Comparison of ENCODE assay signal across 9 mouse cellular contexts in the genomic region with DNA sequence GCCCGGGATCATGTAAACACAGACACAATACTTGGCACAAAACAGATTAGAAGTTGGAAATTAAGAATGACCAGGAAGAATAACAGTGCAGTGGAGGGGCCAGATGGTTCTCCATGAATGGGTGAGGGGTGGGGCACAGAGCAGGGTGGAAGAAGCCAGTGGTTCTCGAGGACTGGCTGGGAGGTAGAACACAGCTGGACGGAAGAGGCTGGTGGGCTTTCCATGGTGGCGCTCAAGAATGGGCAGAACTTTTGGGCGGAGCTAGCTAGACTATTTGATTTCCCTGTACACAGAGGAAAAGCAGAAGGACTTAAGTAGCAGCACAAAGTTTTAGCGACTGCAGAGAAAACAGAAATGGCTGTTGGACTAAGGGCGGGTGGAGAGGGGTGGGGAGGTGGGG.
A peak's percentile ranks its signal among the peaks of the same experiment; 100 is the strongest.
DNase-seq lines count a peak whose midpoint lies in the region; ATAC-seq and TF ChIP-seq lines count a peak whose summit lies in the region.
"Had no signal": no experiment of that assay in that cellular context is flagged by ENCODE, and none has a peak within 500 bp of the region (broad histone marks: within the 10 kb centered on the region; RNA-seq: fewer than 3 reads in every experiment).

No protein-coding gene starts in this region.

- no peak overlapping the region for H3K4me2 ChIP-seq in kidney, postnatal 0 days (ENCODE audit: low read length)
- H3K4me2 ChIP-seq in liver, embryonic 11.5 days = peak overlapping the region; percentile 50

- no peaks in the 10 kb centered on the region for H3K9me3 ChIP-seq in kidney, postnatal 0 days (replicated peaks; ENCODE audit: low read length)
- H3K9me3 ChIP-seq in liver, embryonic 11.5 days (ENCODE audit: control insufficient read depth, low read length) = no peaks in the 10 kb centered on the region

- no peaks in the 10 kb centered on the region for H3K36me3 ChIP-seq in kidney, postnatal 0 days (ENCODE audit: insufficient read depth, low read length)
- no peaks in the 10 kb centered on the region for H3K36me3 ChIP-seq in liver, embryonic 11.5 days (ENCODE audit: control insufficient read depth, insufficient read depth, low read length)

- no peaks in the 10 kb centered on the region for H3K4me1 ChIP-seq in kidney, postnatal 0 days (replicated peaks; ENCODE audit: insufficient read depth, low read length)
- peaks cover 26% of the 10 kb centered on the region for H3K4me1 ChIP-seq in liver, embryonic 11.5 days (replicated peaks; ENCODE audit: control insufficient read depth, insufficient read depth, low read length)

- no peak overlapping the region for H3K9ac ChIP-seq in kidney, postnatal 0 days (ENCODE audit: low read depth, low read length)
- H3K9ac ChIP-seq in liver, embryonic 11.5 days (ENCODE audit: low read depth, low read length) = 0 out of 2 replicates have a peak overlapping the region, but pooled peaks have one; percentile 10

- 54% methylated on average over 7 of the region's 7 CpGs for WGBS in kidney, postnatal 0 days
- WGBS in liver, embryonic 11.5 days = 36% methylated on average over 7 of the region's 7 CpGs

- no peak overlapping the region for H3K27ac ChIP-seq in kidney, postnatal 0 days
- peak overlapping the region; percentile 83 for H3K27ac ChIP-seq in liver, embryonic 11.5 days (ENCODE audit: low read depth, low read length)

- ATAC-seq in kidney, postnatal 0 days (replicated peaks; ENCODE audit: low FRiP score, low read depth) = 0 out of 2 replicates have a peak, but pooled peaks have one; percentile 36
- ATAC-seq in erythroid progenitor cell, adult 5-6 weeks (replicated peaks; ENCODE audit: low FRiP score, poor library complexity, severe bottlenecking) = peak; percentile 41
- peak; percentile 60 for ATAC-seq in liver, embryonic 11.5 days (replicated peaks; ENCODE audit: low FRiP score)

- no peaks in the 10 kb centered on the region for H3K27me3 ChIP-seq in kidney, postnatal 0 days (ENCODE audit: insufficient read depth, low read length)
- no peaks in the 10 kb centered on the region for H3K27me3 ChIP-seq in liver, embryonic 11.5 days (replicated peaks; ENCODE audit: control insufficient read depth, insufficient read depth, low read length)

- no peak for DNase-seq in kidney, postnatal 0 days (ENCODE audit: low spot score)
- no peak for DNase-seq in kidney, postnatal 14 days
- DNase-seq in liver, embryonic 11.5 days (ENCODE audit: low spot score) = no peak
- peak; percentile 63 for DNase-seq in retina, postnatal 1 day
- DNase-seq in ovary, postnatal 36 days (ENCODE audit: low spot score) = no peak
- DNase-seq in spleen, postnatal 10 days (ENCODE audit: low spot score in 2 of 2) = no peak
- no peak for DNase-seq in thymus, adult 18-20 months
- DNase-seq: spleen, adult 18-20 months had no signal

- no peak overlapping the region for H3K4me3 ChIP-seq in kidney, postnatal 0 days (replicated peaks; ENCODE audit: low read depth, low read length)
- no peak overlapping the region for H3K4me3 ChIP-seq in liver, embryonic 11.5 days (ENCODE audit: low read depth, low read length)

- no peak for TF ChIP-seq CTCF in kidney, postnatal 0 days (IDR thresholded peaks at IDR 0.05; ENCODE audit: low read depth)
